Mouse (Mus musculus): Measurements from ENCODE around the gene Snap91. TPM values are rescaled to one million over a fixed set of nuclear protein-coding genes. Genes with fewer than 3 reads are reported as not detected.

Snap91 gene
- polyA plus RNA-seq (2015; fragmentation: Nextera tagmentation; extraction: Ambion mirVana) = 164 and 185 TPM in 2 replicates

DNA sequence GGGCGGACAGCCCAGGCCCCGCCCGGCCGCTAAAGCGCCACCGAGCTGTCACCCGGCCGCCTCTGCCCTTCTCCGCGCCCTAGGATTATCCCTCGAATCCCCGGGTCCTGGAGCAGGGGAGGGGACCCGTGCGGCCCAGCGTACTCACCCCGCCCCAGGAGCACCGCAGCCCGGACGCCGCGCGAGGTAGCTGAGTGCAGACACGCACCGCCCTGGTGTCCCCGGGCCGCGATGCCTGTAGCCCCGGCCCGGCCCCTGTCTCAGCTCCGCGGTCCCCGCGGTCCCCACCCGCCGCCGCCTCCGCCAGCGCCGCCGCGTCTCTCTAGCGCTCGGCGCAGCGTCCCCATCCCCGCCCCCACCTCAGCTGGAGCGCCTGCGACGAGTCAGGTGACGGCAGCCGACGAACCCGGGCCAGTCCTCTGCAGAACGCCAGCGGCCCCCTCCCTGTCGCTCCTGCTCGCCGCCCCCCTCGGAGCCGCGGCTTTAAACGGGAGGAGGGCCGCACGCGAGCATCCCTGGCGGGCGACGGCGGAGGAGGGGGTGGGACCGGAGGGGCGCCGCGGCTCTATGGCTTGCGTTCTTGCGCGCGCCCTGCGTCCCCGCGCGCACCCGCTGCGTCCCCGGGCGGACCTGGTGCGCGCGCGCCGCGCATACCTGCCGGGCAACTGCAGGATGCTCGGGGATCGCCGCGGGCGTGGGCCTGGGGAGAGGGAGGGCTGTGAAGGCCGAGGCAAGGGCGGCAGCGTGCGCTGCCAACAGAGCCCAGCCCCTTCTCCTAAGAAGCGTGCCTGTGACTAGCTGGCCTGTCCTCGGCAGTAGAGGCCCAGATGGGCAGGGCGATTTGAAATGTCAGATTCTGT lies at the start of gene Snap91:
TSS of gene Snap91 (minus strand) at position 542 of the 860 bp plus-strand sequence.
- no peaks in the 10 kb centered on the region for H3K36me3 ChIP-seq
- no peaks in the 10 kb centered on the region for H3K27me3 ChIP-seq (replicated peaks)
- peak within 1 kb of the TSS; percentile 82 for H3K9ac ChIP-seq (replicated peaks)
- ATAC-seq (ENCODE audit: low FRiP score) = peak; percentile 95
- under 1% methylated on average over 90 of the region's 104 CpGs for WGBS
- H3K9me3 ChIP-seq (replicated peaks) = no peaks in the 10 kb centered on the region
- H3K4me1 ChIP-seq = peaks cover 21% of the 10 kb centered on the region
- H3K4me2 ChIP-seq = peak within 1 kb of the TSS; percentile 65
- H3K27ac ChIP-seq (replicated peaks) = peak within 1 kb of the TSS; percentile 93
- H3K4me3 ChIP-seq (replicated peaks) = peak within 1 kb of the TSS; percentile 83

DNA sequence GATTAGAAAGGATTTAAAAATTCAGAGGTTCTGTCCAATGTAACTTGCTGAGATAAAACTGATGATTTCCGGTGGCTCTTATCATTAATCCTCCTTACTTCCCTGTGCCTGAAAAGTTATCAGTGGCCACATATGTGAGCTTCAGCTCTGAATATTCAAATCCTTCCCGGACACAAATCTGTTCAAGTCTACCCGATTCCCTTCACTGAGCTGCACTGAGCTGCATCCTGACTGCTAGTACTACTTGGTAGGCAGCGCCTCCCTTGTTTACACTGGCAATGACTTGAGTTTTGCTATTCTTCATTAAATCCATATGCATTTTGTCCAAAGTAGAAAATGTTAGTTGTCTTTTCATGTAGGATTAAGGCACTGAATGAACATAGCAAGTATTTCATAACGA lies 46.1 kb upstream of the Snap91 start:
- WGBS = 92% methylated on average over 5 of the region's 5 CpGs
- H3K36me3 ChIP-seq = no peaks in the 10 kb centered on the region
- no peak overlapping the region for H3K4me3 ChIP-seq (replicated peaks)
- H3K27ac ChIP-seq (replicated peaks) = no peak overlapping the region
- H3K27me3 ChIP-seq (replicated peaks) = no peaks in the 10 kb centered on the region
- H3K4me2 ChIP-seq = no peak overlapping the region
- ATAC-seq (ENCODE audit: low FRiP score) = no peak
- no peaks in the 10 kb centered on the region for H3K9me3 ChIP-seq (replicated peaks)
- no peak overlapping the region for H3K9ac ChIP-seq (replicated peaks)
- peaks cover 3% of the 10 kb centered on the region; the same call in 1 of the 2 replicates for H3K4me1 ChIP-seq

DNA sequence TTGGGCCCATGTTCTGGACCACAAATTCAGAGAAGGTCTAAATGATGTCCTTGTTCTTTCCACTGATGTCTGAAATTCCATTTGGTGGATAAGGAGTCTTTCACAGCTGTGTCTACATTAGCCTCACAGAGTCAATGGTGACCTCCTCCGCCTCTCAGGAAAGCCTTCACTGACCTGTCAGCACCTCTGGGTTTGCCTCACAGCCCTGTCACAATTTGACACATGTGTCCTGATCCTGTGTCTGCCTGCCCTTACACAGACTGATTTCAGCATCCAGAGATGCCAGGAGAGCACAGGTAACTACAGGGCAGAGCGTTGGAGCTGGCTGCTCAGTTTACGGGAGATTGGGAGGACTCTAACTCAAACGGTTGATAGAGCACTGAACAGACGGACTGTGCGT lies 45.2 kb upstream of the Snap91 start:
- no peak overlapping the region for H3K4me2 ChIP-seq
- 88% methylated on average over 6 of the region's 6 CpGs for WGBS
- H3K9me3 ChIP-seq (replicated peaks) = no peaks in the 10 kb centered on the region
- H3K27me3 ChIP-seq (replicated peaks) = no peaks in the 10 kb centered on the region
- H3K4me3 ChIP-seq (replicated peaks) = no peak overlapping the region
- no peak overlapping the region for H3K27ac ChIP-seq (replicated peaks)
- H3K4me1 ChIP-seq = peaks cover 3% of the 10 kb centered on the region; the same call in 1 of the 2 replicates
- no peak for ATAC-seq (ENCODE audit: low FRiP score)
- H3K9ac ChIP-seq (replicated peaks) = no peak overlapping the region
- H3K36me3 ChIP-seq = no peaks in the 10 kb centered on the region

DNA sequence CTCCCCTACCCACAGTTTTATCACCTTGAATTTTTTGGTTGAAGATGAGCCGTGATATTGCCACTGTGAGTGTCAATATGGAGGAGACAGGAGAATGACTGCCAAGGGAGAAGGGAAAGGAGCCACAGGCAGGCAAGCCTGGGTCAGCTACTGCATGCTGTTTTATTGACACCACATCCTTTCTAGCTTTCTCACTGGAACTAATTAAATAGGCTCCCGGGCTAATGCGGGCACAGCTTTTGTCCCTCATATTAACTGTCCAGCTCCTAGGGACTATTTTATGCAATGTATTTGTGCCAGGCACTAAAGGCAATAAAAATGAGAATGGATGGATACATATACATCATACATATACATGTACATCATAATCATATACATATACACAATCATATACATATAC lies 42.0 kb upstream of the Snap91 start:
- Histone ChIP-seq H3K4me1 (peaks cover 3% of the 10 kb centered on the region; the same call in 1 of the 2 replicates), H3K4me3 (replicated peaks) (no peak overlapping the region), H3K27me3 (replicated peaks) (no peaks in the 10 kb centered on the region), H3K9ac (replicated peaks) (no peak overlapping the region), H3K9me3 (replicated peaks) (no peaks in the 10 kb centered on the region), H3K4me2 (no peak overlapping the region), H3K27ac (replicated peaks) (no peak overlapping the region), H3K36me3 (no peaks in the 10 kb centered on the region)
- no peak for ATAC-seq (ENCODE audit: low FRiP score)
- 12% methylated on average over 3 of the region's 3 CpGs for WGBS

DNA sequence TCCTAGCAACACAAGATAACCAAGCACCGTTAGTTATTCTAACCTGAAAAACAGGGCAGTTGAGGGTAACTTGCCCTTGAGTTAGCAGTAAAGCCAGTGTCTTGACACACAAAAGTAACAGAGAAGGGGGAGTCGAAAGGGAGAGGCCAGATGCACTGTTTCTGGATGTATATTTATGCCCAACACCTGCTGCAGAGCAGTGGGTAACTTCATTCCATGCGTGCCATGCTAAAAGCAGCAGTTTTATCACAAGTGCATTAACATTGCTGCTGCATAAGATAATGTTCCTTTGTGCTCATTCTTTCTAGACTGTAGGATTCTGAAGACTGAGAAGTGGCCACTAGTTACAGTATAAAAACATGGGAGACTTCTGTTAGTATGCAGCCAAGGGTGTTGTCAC lies 36.1 kb upstream of the Snap91 start:
- Histone ChIP-seq H3K4me1 (no peaks in the 10 kb centered on the region), H3K9me3 (replicated peaks) (no peaks in the 10 kb centered on the region), H3K27ac (replicated peaks) (no peak overlapping the region), H3K36me3 (no peaks in the 10 kb centered on the region), H3K9ac (replicated peaks) (no peak overlapping the region), H3K4me2 (no peak overlapping the region), H3K4me3 (replicated peaks) (no peak overlapping the region), H3K27me3 (replicated peaks) (no peaks in the 10 kb centered on the region)
- 75% methylated on average over 3 of the region's 3 CpGs for WGBS
- ATAC-seq (ENCODE audit: low FRiP score) = no peak

DNA sequence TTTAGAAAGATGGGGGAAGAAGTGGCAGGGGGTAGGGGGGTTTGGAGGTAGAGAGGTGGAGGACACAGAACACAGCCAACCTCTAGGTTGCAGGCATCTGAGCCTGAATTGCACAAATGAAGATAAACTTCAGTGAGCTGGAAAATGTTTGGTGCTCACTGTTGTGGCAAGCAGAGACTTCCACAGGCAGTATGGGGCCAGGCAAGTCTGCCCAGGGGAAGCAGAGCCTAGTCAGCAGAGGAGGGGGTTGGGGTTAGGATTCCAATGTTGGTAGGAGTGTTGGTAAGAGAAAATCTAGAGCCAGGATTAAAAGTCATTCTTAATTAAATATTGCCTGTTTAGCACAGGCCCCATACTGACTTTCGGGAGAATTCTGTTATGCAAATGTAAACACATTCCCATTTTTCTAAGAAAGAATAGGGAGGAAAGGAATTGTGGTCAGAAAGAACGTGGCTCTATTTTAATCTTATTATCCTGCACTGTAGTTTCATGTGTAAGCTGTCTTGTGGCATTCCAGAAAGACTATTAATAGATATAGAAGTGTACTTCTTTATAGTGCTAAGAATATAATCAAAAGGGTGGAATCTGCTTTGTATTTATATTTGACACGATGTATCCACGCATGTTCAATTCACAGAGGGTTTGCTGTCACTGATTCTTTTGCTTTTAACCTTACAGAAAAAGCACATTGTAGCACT lies 19.2 kb upstream of the Snap91 start:
- Histone ChIP-seq H3K9me3 (replicated peaks) (no peaks in the 10 kb centered on the region), H3K27me3 (replicated peaks) (no peaks in the 10 kb centered on the region), H3K36me3 (no peaks in the 10 kb centered on the region), H3K4me2 (no peak overlapping the region), H3K4me3 (replicated peaks) (no peak overlapping the region), H3K27ac (replicated peaks) (no peak overlapping the region), H3K4me1 (no peaks in the 10 kb centered on the region), H3K9ac (replicated peaks) (no peak overlapping the region)
- 70% methylated on average over 4 of the region's 4 CpGs for WGBS
- ATAC-seq (ENCODE audit: low FRiP score) = no peak

DNA sequence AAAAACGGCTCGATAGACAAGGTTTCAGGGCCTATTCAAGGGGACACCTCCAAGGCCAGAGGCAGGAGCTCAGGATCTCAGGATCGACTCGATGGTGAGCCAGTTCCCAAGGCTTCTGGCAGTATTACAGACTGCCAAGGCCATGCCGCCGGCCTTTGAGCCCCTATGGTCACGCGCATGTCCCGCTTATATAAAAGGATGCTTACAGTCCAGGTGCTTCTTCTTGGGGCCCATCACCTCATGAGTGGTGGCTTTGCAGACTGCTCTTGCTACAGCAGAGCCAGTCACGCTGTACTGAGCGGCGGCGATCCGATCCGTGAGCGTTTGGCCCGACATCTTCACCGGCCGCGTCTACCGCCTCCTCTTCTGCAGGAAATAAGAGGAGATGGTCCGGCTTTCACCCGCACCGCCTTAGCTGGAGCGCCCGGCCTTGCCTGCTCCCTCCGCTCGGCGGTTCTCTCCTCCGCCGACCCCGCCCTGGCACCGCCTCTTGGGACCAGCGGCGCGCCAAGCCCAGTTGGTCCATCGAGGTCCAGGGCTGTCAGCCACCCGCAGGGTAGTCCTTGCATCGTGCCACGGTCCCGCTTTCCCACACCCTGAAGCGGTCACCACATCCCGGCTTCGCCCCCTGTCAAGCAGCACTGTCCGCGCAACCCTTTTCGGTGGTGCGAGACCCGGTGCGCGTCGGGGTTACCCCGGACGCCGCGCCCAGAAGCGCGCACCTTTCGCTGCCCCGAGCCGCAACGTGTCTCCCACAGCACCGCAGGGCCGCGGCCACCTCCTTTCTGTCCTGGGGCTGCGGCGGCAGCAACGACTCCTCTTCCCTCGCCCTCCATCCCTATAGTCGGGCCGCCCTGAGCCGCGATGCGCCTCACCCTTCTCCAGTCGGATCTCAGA lies 990 bp downstream of the Snap91 start:
- Histone ChIP-seq H3K4me3 (replicated peaks) (peak overlapping the region; percentile 83), H3K4me2 (peak overlapping the region; percentile 65), H3K36me3 (no peaks in the 10 kb centered on the region), H3K27ac (replicated peaks) (peak overlapping the region; percentile 93), H3K4me1 (peaks cover 21% of the 10 kb centered on the region), H3K9me3 (replicated peaks) (no peaks in the 10 kb centered on the region), H3K27me3 (replicated peaks) (no peaks in the 10 kb centered on the region), H3K9ac (replicated peaks) (peak overlapping the region; percentile 82)
- ATAC-seq (ENCODE audit: low FRiP score) = peak; percentile 45
- under 1% methylated on average over 75 of the region's 75 CpGs for WGBS

DNA sequence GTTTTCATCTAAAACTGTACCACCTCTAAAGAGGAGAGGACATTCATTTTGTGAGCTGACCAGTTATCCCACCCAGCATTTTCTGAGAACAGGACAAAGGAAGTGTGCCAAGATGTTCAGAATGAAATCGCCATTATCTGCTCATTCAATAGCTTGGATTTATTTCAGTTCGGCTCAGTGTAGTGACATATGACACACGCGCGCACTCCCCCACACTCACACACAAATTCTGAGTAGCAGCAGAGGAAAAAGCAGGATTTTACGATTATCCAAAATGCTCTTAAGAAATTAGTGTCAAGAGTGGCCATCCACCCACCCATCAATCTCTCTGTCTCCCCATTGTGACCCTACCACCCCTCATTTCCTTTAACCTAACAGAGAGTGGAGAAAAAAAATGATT lies 1.7 kb downstream of the Snap91 start:
- Histone ChIP-seq H3K4me2 (peak overlapping the region; percentile 65), H3K9me3 (replicated peaks) (no peaks in the 10 kb centered on the region), H3K9ac (replicated peaks) (peak overlapping the region; percentile 82), H3K27me3 (replicated peaks) (no peaks in the 10 kb centered on the region), H3K36me3 (no peaks in the 10 kb centered on the region), H3K4me1 (peaks cover 21% of the 10 kb centered on the region), H3K27ac (replicated peaks) (peak overlapping the region; percentile 93), H3K4me3 (replicated peaks) (peak overlapping the region; percentile 83)
- ATAC-seq (ENCODE audit: low FRiP score) = no peak
- 38% methylated on average over 6 of the region's 6 CpGs for WGBS

DNA sequence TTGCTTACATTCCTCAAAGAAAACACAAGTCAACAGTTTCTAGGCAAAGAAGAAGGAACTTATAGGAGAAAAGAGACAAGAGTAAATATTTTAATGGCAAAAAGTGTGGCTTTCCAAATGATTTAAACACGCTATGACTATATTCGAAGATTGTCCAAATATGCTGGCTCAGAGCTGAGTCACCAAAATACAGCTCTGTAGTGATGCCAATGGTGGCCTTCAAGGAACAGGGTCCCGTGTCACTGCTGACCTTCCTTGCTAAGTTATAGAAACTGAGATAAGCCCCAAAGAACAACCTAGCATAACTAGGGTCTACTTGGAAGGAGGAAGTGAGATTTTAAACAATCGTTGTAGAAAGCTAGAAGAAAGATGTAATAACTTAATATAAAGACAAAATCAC lies 6.8 kb downstream of the Snap91 start:
- H3K9me3 ChIP-seq (replicated peaks) = no peaks in the 10 kb centered on the region
- no peak overlapping the region for H3K27ac ChIP-seq (replicated peaks)
- no peaks in the 10 kb centered on the region for H3K27me3 ChIP-seq (replicated peaks)
- peaks cover 19% of the 10 kb centered on the region for H3K4me1 ChIP-seq
- H3K9ac ChIP-seq (replicated peaks) = no peak overlapping the region
- no peak for ATAC-seq (ENCODE audit: low FRiP score)
- H3K4me3 ChIP-seq (replicated peaks) = no peak overlapping the region
- H3K4me2 ChIP-seq = no peak overlapping the region
- 96% methylated on average over 4 of the region's 4 CpGs for WGBS
- H3K36me3 ChIP-seq = no peaks in the 10 kb centered on the region

DNA sequence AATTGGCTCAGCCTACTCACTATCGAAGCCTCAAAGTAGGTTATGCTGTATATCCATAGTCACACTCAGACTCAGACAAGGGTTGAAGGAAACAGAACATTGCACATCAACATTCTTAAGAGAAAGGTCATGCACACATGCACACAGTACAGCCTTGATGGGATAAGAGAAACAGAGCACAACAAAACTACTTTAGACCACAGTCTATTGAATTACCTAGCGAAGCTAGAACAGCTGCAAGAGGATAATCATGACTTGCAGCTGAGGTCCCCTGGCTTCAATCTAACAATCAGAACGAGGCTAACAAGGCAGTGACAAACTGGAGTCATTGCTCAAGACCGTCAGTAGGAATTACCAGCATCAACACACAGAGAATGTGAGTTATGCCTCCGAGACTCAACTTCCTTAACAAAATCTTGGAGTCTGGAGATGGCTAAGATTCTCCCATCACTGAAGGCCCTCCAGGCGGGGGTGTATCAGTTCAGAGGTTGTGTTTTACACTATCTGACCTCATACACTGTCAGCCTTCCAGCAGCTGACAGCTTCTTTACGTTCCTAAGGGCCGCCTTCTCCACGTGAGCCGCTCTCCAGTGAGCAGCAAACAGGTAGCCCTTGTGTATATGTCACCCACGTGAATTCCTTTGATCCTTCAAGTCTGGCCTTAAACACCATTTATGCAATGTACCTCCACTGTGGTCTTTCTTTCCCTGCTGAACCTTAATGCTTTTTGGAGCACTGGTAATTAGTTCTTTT lies 10.7 kb downstream of the Snap91 start:
- no peaks in the 10 kb centered on the region for H3K36me3 ChIP-seq
- no peak overlapping the region for H3K9ac ChIP-seq (replicated peaks)
- H3K27ac ChIP-seq (replicated peaks) = no peak overlapping the region
- peak; percentile 57; the same call in 1 of the 2 replicates for ATAC-seq (ENCODE audit: low FRiP score)
- H3K9me3 ChIP-seq (replicated peaks) = no peaks in the 10 kb centered on the region
- H3K27me3 ChIP-seq (replicated peaks) = no peaks in the 10 kb centered on the region
- 56% methylated on average over 11 of the region's 11 CpGs for WGBS
- H3K4me3 ChIP-seq (replicated peaks) = no peak overlapping the region
- H3K4me2 ChIP-seq = no peak overlapping the region
- peaks cover 5% of the 10 kb centered on the region for H3K4me1 ChIP-seq

DNA sequence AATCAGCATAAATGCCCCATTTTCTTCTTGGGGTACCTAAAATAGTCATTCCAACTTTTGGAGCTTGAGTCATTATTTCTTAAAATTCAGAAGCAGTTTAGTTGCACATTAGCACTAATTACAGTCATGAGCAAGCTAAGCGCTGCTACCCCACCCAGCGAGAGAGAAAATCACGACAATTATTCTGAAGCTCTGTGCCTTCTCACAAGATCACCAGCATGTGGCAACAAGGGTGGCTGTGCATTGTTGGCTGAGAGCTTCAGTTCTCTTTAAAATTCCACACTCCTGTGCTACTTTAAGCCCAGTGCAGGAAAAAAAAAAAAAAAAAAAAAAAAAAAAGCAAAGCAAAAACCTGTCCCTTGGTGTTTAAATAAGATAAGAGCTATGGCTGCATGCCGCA lies 22.4 kb downstream of the Snap91 start:
- H3K27me3 ChIP-seq (replicated peaks) = no peaks in the 10 kb centered on the region
- no peak overlapping the region for H3K4me2 ChIP-seq
- H3K36me3 ChIP-seq = no peaks in the 10 kb centered on the region
- 87% methylated on average over 4 of the region's 4 CpGs for WGBS
- H3K9me3 ChIP-seq (replicated peaks) = no peaks in the 10 kb centered on the region
- H3K4me3 ChIP-seq (replicated peaks) = no peak overlapping the region
- no peaks in the 10 kb centered on the region for H3K4me1 ChIP-seq
- ATAC-seq (ENCODE audit: low FRiP score) = no peak
- no peak overlapping the region for H3K9ac ChIP-seq (replicated peaks)
- no peak overlapping the region for H3K27ac ChIP-seq (replicated peaks)

All from neural tube, embryonic 15.5 days (tissue).